Mouse (Mus musculus): Measurements from ENCODE around the gene Gast. TPM values are rescaled to one million over a fixed set of nuclear protein-coding genes. Genes with fewer than 3 reads are reported as not detected.

Gast gene
- polyA plus RNA-seq, 1 experiment from 2014 or later = not detected

GRCm38 (mm10) chr11:100371981-100372558 is 37.9 kb downstream of the Gast start:
- Histone ChIP-seq H3K36me3 (peaks cover 61% of the 10 kb centered on the region), H3K4me3 (no peak overlapping the region), H3K27me3 (no peaks in the 10 kb centered on the region), H3K4me1 (replicated peaks) (no peaks in the 10 kb centered on the region), H3K9ac (no peak overlapping the region), H3K4me2 (no peak overlapping the region), H3K9me3 (no peaks in the 10 kb centered on the region), H3K27ac (replicated peaks) (no peak overlapping the region)
- 65% methylated on average over 7 of the region's 8 CpGs for WGBS
- ATAC-seq (ENCODE audit: low read depth) = no peak

GRCm38 (mm10) chr11:100375127-100375526 is 40.9 kb downstream of the Gast start:
- 92% methylated on average over 9 of the region's 9 CpGs for WGBS
- Histone ChIP-seq H3K4me3 (no peak overlapping the region), H3K27me3 (no peaks in the 10 kb centered on the region), H3K27ac (replicated peaks) (no peak overlapping the region), H3K4me2 (no peak overlapping the region), H3K9ac (no peak overlapping the region), H3K9me3 (no peaks in the 10 kb centered on the region), H3K36me3 (peaks cover 89% of the 10 kb centered on the region), H3K4me1 (replicated peaks) (no peaks in the 10 kb centered on the region)
- ATAC-seq (ENCODE audit: low read depth) = no peak

GRCm38 (mm10) chr11:100376005-100376404 is 41.8 kb downstream of the Gast start:
- Histone ChIP-seq H3K9me3 (no peaks in the 10 kb centered on the region), H3K9ac (no peak overlapping the region), H3K27ac (replicated peaks) (no peak overlapping the region), H3K27me3 (no peaks in the 10 kb centered on the region), H3K36me3 (peaks cover 90% of the 10 kb centered on the region), H3K4me2 (no peak overlapping the region), H3K4me3 (no peak overlapping the region), H3K4me1 (replicated peaks) (no peaks in the 10 kb centered on the region)
- no peak for ATAC-seq (ENCODE audit: low read depth)
- WGBS = 64% methylated on average over 4 of the region's 4 CpGs

GRCm38 (mm10) chr11:100376746-100377389 is 42.7 kb downstream of the Gast start:
- Histone ChIP-seq H3K36me3 (peaks cover 88% of the 10 kb centered on the region), H3K27ac (replicated peaks) (no peak overlapping the region), H3K9me3 (no peaks in the 10 kb centered on the region), H3K9ac (no peak overlapping the region), H3K27me3 (no peaks in the 10 kb centered on the region), H3K4me3 (no peak overlapping the region), H3K4me2 (no peak overlapping the region), H3K4me1 (replicated peaks) (no peaks in the 10 kb centered on the region)
- 92% methylated on average over 21 of the region's 21 CpGs for WGBS
- ATAC-seq (ENCODE audit: low read depth) = no peak

- Histone ChIP-seq H3K9me3 (no peaks in the 10 kb centered on the region), H3K4me1 (replicated peaks) (no peaks in the 10 kb centered on the region), H3K9ac (no peak overlapping the region), H3K36me3 (peaks cover 89% of the 10 kb centered on the region), H3K27ac (replicated peaks) (no peak overlapping the region), H3K27me3 (no peaks in the 10 kb centered on the region), H3K4me3 (no peak overlapping the region), H3K4me2 (no peak overlapping the region)
- no peak for ATAC-seq (ENCODE audit: low read depth)
- WGBS = 95% methylated on average over 14 of the region's 14 CpGs
Observed at GRCm38 (mm10) chr11:100377989-100378388, 43.8 kb downstream of the Gast start.

- Histone ChIP-seq H3K27ac (replicated peaks) (no peak overlapping the region), H3K4me2 (no peak overlapping the region), H3K27me3 (no peaks in the 10 kb centered on the region), H3K36me3 (peaks cover 90% of the 10 kb centered on the region), H3K9me3 (no peaks in the 10 kb centered on the region), H3K4me3 (no peak overlapping the region), H3K9ac (no peak overlapping the region), H3K4me1 (replicated peaks) (no peaks in the 10 kb centered on the region)
- 93% methylated on average over 5 of the region's 5 CpGs for WGBS
- no peak for ATAC-seq (ENCODE audit: low read depth)
Observed at GRCm38 (mm10) chr11:100378446-100378845, 44.2 kb downstream of the Gast start.

- Histone ChIP-seq H3K4me1 (replicated peaks) (no peaks in the 10 kb centered on the region), H3K36me3 (peaks cover 89% of the 10 kb centered on the region)
- no peak for ATAC-seq (ENCODE audit: low read depth)
Observed at GRCm38 (mm10) chr11:100379311-100379710, 45.1 kb downstream of the Gast start.

GRCm38 (mm10) chr11:100382682-100383081 is 48.5 kb downstream of the Gast start:
- WGBS = 82% methylated on average over 6 of the region's 6 CpGs
- no peaks in the 10 kb centered on the region for H3K27me3 ChIP-seq
- H3K36me3 ChIP-seq = peaks cover 83% of the 10 kb centered on the region
- H3K27ac ChIP-seq (replicated peaks) = no peak overlapping the region
- no peak overlapping the region for H3K9ac ChIP-seq
- no peak overlapping the region for H3K4me3 ChIP-seq
- no peak for ATAC-seq (ENCODE audit: low read depth)
- H3K4me1 ChIP-seq (replicated peaks) = peaks cover 8% of the 10 kb centered on the region
- H3K9me3 ChIP-seq = no peaks in the 10 kb centered on the region
- no peak overlapping the region for H3K4me2 ChIP-seq

More at GRCm38 (mm10) chr11:100379311-100379710, 45.1 kb downstream of the Gast start:
- 95% methylated on average over 4 of the region's 4 CpGs for WGBS
- no peaks in the 10 kb centered on the region for H3K27me3 ChIP-seq
- H3K9ac ChIP-seq = no peak overlapping the region
- H3K4me2 ChIP-seq = no peak overlapping the region
- H3K4me3 ChIP-seq = no peak overlapping the region
- no peak overlapping the region for H3K27ac ChIP-seq (replicated peaks)
- no peaks in the 10 kb centered on the region for H3K9me3 ChIP-seq

- WGBS = 86% methylated on average over 3 of the region's 3 CpGs
Observed at GRCm38 (mm10) chr11:100385016-100385415, 50.8 kb downstream of the Gast start.

GRCm38 (mm10) chr11:100386586-100386985 is 52.4 kb downstream of the Gast start:
- no peak for ATAC-seq (ENCODE audit: low read depth)
- Histone ChIP-seq H3K4me1 (replicated peaks) (peaks cover 41% of the 10 kb centered on the region), H3K4me3 (no peak overlapping the region), H3K27me3 (no peaks in the 10 kb centered on the region), H3K4me2 (no peak overlapping the region), H3K9ac (no peak overlapping the region), H3K36me3 (peaks cover 46% of the 10 kb centered on the region), H3K27ac (replicated peaks) (no peak overlapping the region), H3K9me3 (no peaks in the 10 kb centered on the region)
- 56% methylated on average over 5 of the region's 5 CpGs for WGBS

More at GRCm38 (mm10) chr11:100385016-100385415, 50.8 kb downstream of the Gast start:
- Histone ChIP-seq H3K9ac (no peak overlapping the region), H3K27me3 (no peaks in the 10 kb centered on the region), H3K4me2 (no peak overlapping the region), H3K4me1 (replicated peaks) (peaks cover 25% of the 10 kb centered on the region), H3K4me3 (no peak overlapping the region), H3K9me3 (no peaks in the 10 kb centered on the region), H3K27ac (replicated peaks) (no peak overlapping the region), H3K36me3 (peaks cover 60% of the 10 kb centered on the region)
- no peak for ATAC-seq (ENCODE audit: low read depth)

Measured in neural tube, embryonic 13.5 days (tissue).